Mouse (Mus musculus): ENCODE data around the gene Ankrd17.

GRCm38 (mm10) chr5:90381458-90381857 lies 15.1 kb upstream of the Ankrd17 start:
- TF ChIP-seq POLR2A (IDR thresholded peaks at IDR 0.05; ENCODE audit: low read depth, low read length) = no peak
- TF ChIP-seq CTCF (IDR thresholded peaks at IDR 0.05; ENCODE audit: extremely low read depth, insufficient read length, insufficient replicate concordance, low read depth, low read length) = no peak
